Mouse (Mus musculus): ENCODE data around the gene Epha2. TPM values are rescaled to one million over a fixed set of nuclear protein-coding genes. Genes with fewer than 3 reads are reported as not detected.
A peak's percentile ranks its signal among the peaks of the same experiment; 100 is the strongest.

Epha2 gene
- polyA plus RNA-seq, 1 experiment from 2014 or later, result 3.9 TPM

GRCm38 (mm10) chr4:141311908-141312307 is 10.9 kb downstream of the Epha2 start:
- WGBS, result 54% methylated on average over 2 of the region's 2 CpGs
- peak overlapping the region; percentile 86 for H3K27ac ChIP-seq (replicated peaks)
- H3K36me3 ChIP-seq (ENCODE audit: control insufficient read depth, insufficient read depth, low read length), result no peaks in the 10 kb centered on the region; the same call in 1 of the 2 replicates
- ATAC-seq (ENCODE audit: low FRiP score, low TSS enrichment), result no peak
- DNase-seq (ENCODE audit: low spot score), result no peak
- TF ChIP-seq CTCF (IDR thresholded peaks at IDR 0.05; ENCODE audit: low read depth) (no peak), EP300 (optimal IDR thresholded peaks at IDR 0.05) (no peak)
- no peak overlapping the region for H3K9ac ChIP-seq (ENCODE audit: low read length)
- H3K4me3 ChIP-seq (ENCODE audit: low read depth, low read length), result no peak overlapping the region
- no peaks in the 10 kb centered on the region for H3K27me3 ChIP-seq (ENCODE audit: control insufficient read depth, insufficient read depth, low read length)
- no peaks in the 10 kb centered on the region for H3K9me3 ChIP-seq (ENCODE audit: control insufficient read depth, low read length)
- H3K4me1 ChIP-seq (replicated peaks; ENCODE audit: control insufficient read depth, insufficient read depth), result peaks cover 24% of the 10 kb centered on the region
- H3K4me2 ChIP-seq (replicated peaks; ENCODE audit: low read depth), result no peak overlapping the region

- ATAC-seq (ENCODE audit: low FRiP score, low TSS enrichment) (peak; percentile 75), DNase-seq (ENCODE audit: low spot score) (peak; percentile 87)
- Histone ChIP-seq H3K27me3 (ENCODE audit: control insufficient read depth, insufficient read depth, low read length) (no peaks in the 10 kb centered on the region), H3K9ac (ENCODE audit: low read length) (no peak overlapping the region; the same call in 1 of the 2 replicates), H3K9me3 (ENCODE audit: control insufficient read depth, low read length) (no peaks in the 10 kb centered on the region), H3K4me3 (ENCODE audit: low read depth, low read length) (no peak overlapping the region), H3K4me1 (replicated peaks; ENCODE audit: control insufficient read depth, insufficient read depth) (peaks cover 24% of the 10 kb centered on the region), H3K27ac (replicated peaks) (peak overlapping the region; percentile 86), H3K36me3 (ENCODE audit: control insufficient read depth, insufficient read depth, low read length) (no peaks in the 10 kb centered on the region; the same call in 1 of the 2 replicates), H3K4me2 (replicated peaks; ENCODE audit: low read depth) (no peak overlapping the region)
- WGBS, result 68% methylated on average over 17 of the region's 17 CpGs
- TF ChIP-seq CTCF (IDR thresholded peaks at IDR 0.05; ENCODE audit: low read depth), result peak; percentile 49
- no peak for TF ChIP-seq EP300 (optimal IDR thresholded peaks at IDR 0.05)
These were observed 11.6 kb downstream of the Epha2 start for GRCm38 (mm10) chr4:141312513-141313131.

- Histone ChIP-seq H3K4me2 (replicated peaks; ENCODE audit: low read depth) (no peak overlapping the region), H3K4me1 (replicated peaks; ENCODE audit: control insufficient read depth, insufficient read depth) (peaks cover 24% of the 10 kb centered on the region), H3K27ac (replicated peaks) (no peak overlapping the region; the same call in 1 of the 2 replicates), H3K4me3 (ENCODE audit: low read depth, low read length) (no peak overlapping the region), H3K36me3 (ENCODE audit: control insufficient read depth, insufficient read depth, low read length) (no peaks in the 10 kb centered on the region; the same call in 1 of the 2 replicates), H3K9ac (ENCODE audit: low read length) (no peak overlapping the region; the same call in 1 of the 2 replicates), H3K27me3 (ENCODE audit: control insufficient read depth, insufficient read depth, low read length) (no peaks in the 10 kb centered on the region), H3K9me3 (ENCODE audit: control insufficient read depth, low read length) (no peaks in the 10 kb centered on the region)
- WGBS, result 52% methylated on average over 8 of the region's 8 CpGs
- DNase-seq (ENCODE audit: low spot score) (no peak), ATAC-seq (ENCODE audit: low FRiP score, low TSS enrichment) (no peak)
- no peak for TF ChIP-seq EP300 (optimal IDR thresholded peaks at IDR 0.05)
- no peak for TF ChIP-seq CTCF (IDR thresholded peaks at IDR 0.05; ENCODE audit: low read depth)
These were observed 12.4 kb downstream of the Epha2 start for GRCm38 (mm10) chr4:141313481-141313880.

- Histone ChIP-seq H3K4me2 (replicated peaks; ENCODE audit: low read depth) (no peak overlapping the region), H3K9ac (ENCODE audit: low read length) (no peak overlapping the region; the same call in 1 of the 2 replicates), H3K36me3 (ENCODE audit: control insufficient read depth, insufficient read depth, low read length) (no peaks in the 10 kb centered on the region; the same call in 1 of the 2 replicates), H3K4me1 (replicated peaks; ENCODE audit: control insufficient read depth, insufficient read depth) (peaks cover 24% of the 10 kb centered on the region), H3K9me3 (ENCODE audit: control insufficient read depth, low read length) (no peaks in the 10 kb centered on the region), H3K27me3 (ENCODE audit: control insufficient read depth, insufficient read depth, low read length) (no peaks in the 10 kb centered on the region), H3K4me3 (ENCODE audit: low read depth, low read length) (no peak overlapping the region), H3K27ac (replicated peaks) (peak overlapping the region; percentile 13)
- ATAC-seq (ENCODE audit: low FRiP score, low TSS enrichment) (no peak), DNase-seq (ENCODE audit: low spot score) (no peak)
- no peak for TF ChIP-seq CTCF (IDR thresholded peaks at IDR 0.05; ENCODE audit: low read depth)
- no peak for TF ChIP-seq EP300 (optimal IDR thresholded peaks at IDR 0.05)
- 46% methylated on average over 11 of the region's 11 CpGs for WGBS
These were observed 12.9 kb downstream of the Epha2 start for GRCm38 (mm10) chr4:141313924-141314323.

GRCm38 (mm10) chr4:141314745-141315144 is 13.7 kb downstream of the Epha2 start:
- H3K4me3 ChIP-seq (ENCODE audit: low read depth, low read length), result no peak overlapping the region
- no peak overlapping the region for H3K9ac ChIP-seq (ENCODE audit: low read length)
- H3K36me3 ChIP-seq (ENCODE audit: control insufficient read depth, insufficient read depth, low read length), result no peaks in the 10 kb centered on the region; the same call in 1 of the 2 replicates
- no peaks in the 10 kb centered on the region for H3K9me3 ChIP-seq (ENCODE audit: control insufficient read depth, low read length)
- ATAC-seq (ENCODE audit: low FRiP score, low TSS enrichment) (no peak), DNase-seq (ENCODE audit: low spot score) (no peak)
- WGBS, result 80% methylated on average over 6 of the region's 6 CpGs
- peaks cover 24% of the 10 kb centered on the region for H3K4me1 ChIP-seq (replicated peaks; ENCODE audit: control insufficient read depth, insufficient read depth)
- TF ChIP-seq EP300 (optimal IDR thresholded peaks at IDR 0.05) (no peak), CTCF (IDR thresholded peaks at IDR 0.05; ENCODE audit: low read depth) (no peak)
- no peaks in the 10 kb centered on the region for H3K27me3 ChIP-seq (ENCODE audit: control insufficient read depth, insufficient read depth, low read length)
- H3K4me2 ChIP-seq (replicated peaks; ENCODE audit: low read depth), result no peak overlapping the region
- no peak overlapping the region for H3K27ac ChIP-seq (replicated peaks)

- no peak overlapping the region for H3K4me3 ChIP-seq (ENCODE audit: low read depth, low read length)
- H3K36me3 ChIP-seq (ENCODE audit: control insufficient read depth, insufficient read depth, low read length), result no peaks in the 10 kb centered on the region; the same call in 1 of the 2 replicates
- no peaks in the 10 kb centered on the region for H3K27me3 ChIP-seq (ENCODE audit: control insufficient read depth, insufficient read depth, low read length)
- no peak for DNase-seq (ENCODE audit: low spot score)
- peaks cover 14% of the 10 kb centered on the region for H3K4me1 ChIP-seq (replicated peaks; ENCODE audit: control insufficient read depth, insufficient read depth)
- 62% methylated on average over 7 of the region's 7 CpGs for WGBS
- no peak overlapping the region for H3K9ac ChIP-seq (ENCODE audit: low read length)
- TF ChIP-seq EP300 (optimal IDR thresholded peaks at IDR 0.05) (no peak), CTCF (IDR thresholded peaks at IDR 0.05; ENCODE audit: low read depth) (no peak)
- no peaks in the 10 kb centered on the region for H3K9me3 ChIP-seq (ENCODE audit: control insufficient read depth, low read length)
- ATAC-seq (ENCODE audit: low FRiP score, low TSS enrichment), result no peak
- no peak overlapping the region for H3K4me2 ChIP-seq (replicated peaks; ENCODE audit: low read depth)
- H3K27ac ChIP-seq (replicated peaks), result no peak overlapping the region
These were observed 15.0 kb downstream of the Epha2 start for GRCm38 (mm10) chr4:141316023-141316422.

Data from stomach, postnatal 0 days (tissue).